Comparison of ENCODE assay signal across 14 mouse cellular contexts in the genomic region with DNA sequence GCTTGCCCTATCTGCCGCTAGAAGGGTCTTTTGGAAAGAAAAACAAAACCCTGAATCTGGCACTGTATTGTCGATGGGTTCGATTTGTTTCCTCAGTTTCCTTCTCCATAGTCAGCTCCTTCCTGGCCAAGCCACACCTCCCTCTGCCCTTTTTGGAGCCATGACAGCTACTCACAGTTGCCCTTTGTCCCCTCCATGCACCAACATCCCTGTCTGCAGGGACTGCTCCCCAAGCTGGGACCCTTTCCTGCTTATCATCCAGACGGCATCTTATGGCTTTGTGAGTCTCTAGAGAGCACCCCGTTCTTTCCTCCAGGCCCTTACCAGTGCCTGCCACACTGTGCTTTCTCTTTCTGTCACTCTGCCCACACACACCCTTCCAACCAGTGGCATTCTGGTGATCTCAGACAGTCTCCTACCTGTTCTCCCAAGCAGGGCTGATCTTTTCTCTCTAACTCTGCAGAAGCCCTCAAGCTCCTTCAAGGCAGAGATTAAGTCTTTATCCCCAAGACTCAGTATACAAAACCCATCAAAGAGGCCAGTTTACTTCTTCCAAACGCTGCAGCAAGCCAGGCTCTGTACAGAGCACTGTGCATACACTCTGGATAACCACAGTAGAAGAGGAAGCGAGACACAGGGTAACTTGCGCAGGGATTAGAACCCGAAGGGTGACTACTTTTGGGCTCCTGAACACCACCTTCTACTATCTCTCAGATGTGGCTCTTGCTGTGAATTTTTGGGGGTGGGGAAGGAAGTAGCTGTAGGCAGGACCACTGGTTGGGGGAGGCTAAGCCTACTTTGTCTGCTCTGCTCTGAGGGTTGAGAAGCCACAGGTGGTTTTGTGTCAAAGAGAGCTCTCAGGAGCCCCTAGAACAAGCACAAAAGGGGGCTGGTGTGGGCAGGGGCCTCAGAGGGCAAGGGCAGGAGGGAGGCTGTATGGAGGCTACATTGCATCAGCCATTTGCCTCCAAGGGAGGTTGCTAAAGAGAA. TPM values are rescaled to one million over a fixed set of nuclear protein-coding genes. Genes with fewer than 3 reads are reported as not detected.
DNase-seq lines count a peak whose midpoint lies in the region; ATAC-seq and TF ChIP-seq lines count a peak whose summit lies in the region.
"Had no signal": no experiment of that assay in that cellular context is flagged by ENCODE, and none has a peak within 500 bp of the region (broad histone marks: within the 10 kb centered on the region; RNA-seq: fewer than 3 reads in every experiment).

No protein-coding gene starts in this region.

- H3K4me3 ChIP-seq in kidney, adult 2 months (ENCODE audit: insufficient read depth, low read depth, low read length), result no peak overlapping the region
- H3K4me3 ChIP-seq in myocyte, result no peak overlapping the region
- no peak overlapping the region for H3K4me3 ChIP-seq in lung, postnatal 0 days (ENCODE audit: low read depth, low read length)
- H3K4me3 ChIP-seq in heart, embryonic 11.5 days (ENCODE audit: low read depth, low read length), result no peak overlapping the region
- H3K4me3 ChIP-seq: embryonic facial prominence, embryonic 13.5 days had no signal

- H3K9ac ChIP-seq in lung, postnatal 0 days (replicated peaks; ENCODE audit: low read depth), result no peak overlapping the region
- H3K9ac ChIP-seq in heart, embryonic 11.5 days (ENCODE audit: low read depth, low read length), result no peak overlapping the region
- H3K9ac ChIP-seq: embryonic facial prominence, embryonic 13.5 days; liver, embryonic 14.5 days had no signal

- no peaks in the 10 kb centered on the region for H3K79me2 ChIP-seq in myocyte (ENCODE audit: control insufficient read depth, insufficient read depth)

- H3K4me1 ChIP-seq in kidney, adult 2 months (ENCODE audit: control insufficient read depth, insufficient read depth, low read length), result peaks cover 4% of the 10 kb centered on the region; the same call in 1 of the 2 replicates
- no peaks in the 10 kb centered on the region for H3K4me1 ChIP-seq in lung, postnatal 0 days (ENCODE audit: insufficient read depth, low read depth, low read length)
- peaks cover 15% of the 10 kb centered on the region; the same call in 1 of the 2 replicates for H3K4me1 ChIP-seq in heart, embryonic 11.5 days (ENCODE audit: control insufficient read depth, insufficient read depth, low read length)

- H3K27me3 ChIP-seq in kidney, adult 2 months (replicated peaks; ENCODE audit: control insufficient read depth, insufficient read depth, low read length), result no peaks in the 10 kb centered on the region
- H3K27me3 ChIP-seq in myocyte (ENCODE audit: control insufficient read depth, insufficient read depth, insufficient read length), result no peaks in the 10 kb centered on the region
- no peaks in the 10 kb centered on the region for H3K27me3 ChIP-seq in lung, postnatal 0 days (replicated peaks; ENCODE audit: insufficient read depth, low read length)
- no peaks in the 10 kb centered on the region; the same call in 1 of the 2 replicates for H3K27me3 ChIP-seq in heart, embryonic 11.5 days (ENCODE audit: control insufficient read depth, insufficient read depth, low read length)
- H3K27me3 ChIP-seq: embryonic facial prominence, embryonic 13.5 days had no signal

- H3K9me3 ChIP-seq in lung, postnatal 0 days (ENCODE audit: low read length), result no peaks in the 10 kb centered on the region
- H3K9me3 ChIP-seq in heart, embryonic 11.5 days (replicated peaks; ENCODE audit: control insufficient read depth, low read length), result no peaks in the 10 kb centered on the region
- H3K9me3 ChIP-seq: embryonic facial prominence, embryonic 13.5 days had no signal

- TF ChIP-seq CTCF in kidney, adult 2 months (conservative IDR thresholded peaks at IDR 0.05; ENCODE audit: insufficient read depth, insufficient read length, low read depth, low read length), result no peak
- TF ChIP-seq CTCF in lung, postnatal 0 days (IDR thresholded peaks at IDR 0.05), result no peak

- DNase-seq in kidney, adult 2 months, result peak; percentile 18
- no peak for DNase-seq in kidney, postnatal 10 days
- peak; percentile 54 for DNase-seq in thymus, postnatal 4 days
- DNase-seq in lung, postnatal 0 days (ENCODE audit: low spot score), result no peak
- no peak for DNase-seq in adrenal gland, adult 2 months
- DNase-seq: cerebellum, adult 18-20 months; heart, adult 18-20 months; heart, postnatal 4 days had no signal

- no peak overlapping the region for H3K27ac ChIP-seq in kidney, adult 2 months (ENCODE audit: insufficient read depth, low read depth, low read length)
- H3K27ac ChIP-seq in lung, postnatal 0 days (ENCODE audit: low read length), result no peak overlapping the region
- H3K27ac ChIP-seq in heart, embryonic 11.5 days (ENCODE audit: low read depth, low read length), result no peak overlapping the region
- H3K27ac ChIP-seq: embryonic facial prominence, embryonic 13.5 days; liver, embryonic 14.5 days had no signal

- no peak overlapping the region for H3K4me2 ChIP-seq in myocyte (ENCODE audit: low read depth)
- H3K4me2 ChIP-seq in lung, postnatal 0 days (replicated peaks; ENCODE audit: low read depth, low read length), result no peak overlapping the region
- no peak overlapping the region for H3K4me2 ChIP-seq in heart, embryonic 11.5 days
- H3K4me2 ChIP-seq: embryonic facial prominence, embryonic 13.5 days had no signal

- no peaks in the 10 kb centered on the region for H3K36me3 ChIP-seq in kidney, adult 2 months (ENCODE audit: control insufficient read depth, insufficient read depth, low read length)
- no peaks in the 10 kb centered on the region for H3K36me3 ChIP-seq in myocyte (ENCODE audit: control insufficient read depth, insufficient read depth)
- no peaks in the 10 kb centered on the region for H3K36me3 ChIP-seq in lung, postnatal 0 days (ENCODE audit: insufficient read depth, low read length)
- H3K36me3 ChIP-seq in heart, embryonic 11.5 days (ENCODE audit: control insufficient read depth, insufficient read depth, low read length), result no peaks in the 10 kb centered on the region
- H3K36me3 ChIP-seq: embryonic facial prominence, embryonic 13.5 days had no signal

- ATAC-seq in common myeloid progenitor, adult 5-6 weeks (replicated peaks; ENCODE audit: low read depth, poor library complexity, severe bottlenecking), result peak; percentile 52
- no peak for ATAC-seq in lung, postnatal 0 days
- no peak for ATAC-seq in heart, embryonic 11.5 days (replicated peaks; ENCODE audit: insufficient number of reproducible peaks, low FRiP score, low TSS enrichment)
- ATAC-seq: intestine, postnatal 0 days had no signal

- TF ChIP-seq EP300 in lung, postnatal 0 days (IDR thresholded peaks at IDR 0.05), result no peak

- H3ac ChIP-seq in myocyte (ENCODE audit: control insufficient read depth, insufficient read length), result no peak overlapping the region

- WGBS in kidney, adult 2 months, result 67% methylated on average over 9 of the region's 9 CpGs
- WGBS in lung, postnatal 0 days, result 64% methylated on average over 9 of the region's 9 CpGs
- WGBS in heart, embryonic 11.5 days (ENCODE audit: insufficient replicate concordance), result 57% methylated on average over 9 of the region's 9 CpGs

- no peak for TF ChIP-seq POLR2A in kidney, adult 2 months (IDR thresholded peaks at IDR 0.05; ENCODE audit: low read depth, low read length)
- no peak for TF ChIP-seq POLR2A in myocyte (IDR thresholded peaks at IDR 0.05; ENCODE audit: insufficient read length, low read depth)

TF ChIP-seq in myocyte, 11 proteins besides CTCF, POLR2A, EP300 and RAD21:
- TF ChIP-seq MYOD1 (IDR thresholded peaks at IDR 0.05; ENCODE audit: control insufficient read depth in 1 of 3, insufficient read length in 2 of 3, low read depth in 2 of 3), result no peak
- TF ChIP-seq CEBPB (IDR thresholded peaks at IDR 0.05; ENCODE audit: insufficient read depth, poor library complexity, severe bottlenecking), result 0 out of 2 replicates have a peak, but pooled peaks have one; percentile 15

RNA-seq across cellular contexts. Expression of a gene that starts 20.2 kb away (rescaled TPM):
- polyA plus RNA-seq in kidney, adult 2 months (2012; rRNA removed), result 12.2 and 13.6 TPM in 2 replicates
- 15.8 and 21.5 TPM in 2 replicates for total RNA-seq in common myeloid progenitor, adult 5-6 weeks (2017)
- 8.7 TPM for polyA plus RNA-seq in myocyte (2012; fragmentation: generic; extraction: Trizol)
- polyA plus RNA-seq in lung, postnatal 0 days (2015; fragmentation: Nextera tagmentation; extraction: Ambion mirVana), result 9.6 and 12.7 TPM in 2 replicates
- 17.1 and 18.9 TPM in 2 replicates for polyA plus RNA-seq in heart, embryonic 11.5 days (2014; fragmentation: Nextera tagmentation; extraction: Ambion mirVana)
- 10 to 100 TPM; 35.8 to 36.2 TPM for total RNA-seq in adrenal gland, adult 2 months (2021)
- 6.7 TPM in 2 replicates for polyA plus RNA-seq in adrenal gland, adult 2 months (2012; rRNA removed)

Comparison
In these comparisons a context has a peak if more than half of its experiments do, and no peak if none do; other contexts are left out.
1. DNase-seq: peak in kidney, adult 2 months (single experiment) and thymus, postnatal 4 days (single experiment); none in kidney, postnatal 10 days (single experiment), lung, postnatal 0 days (single experiment) and adrenal gland, adult 2 months (single experiment).